Mouse (Mus musculus): Measurements from ENCODE around the gene Ndufaf3. TPM values are rescaled to one million over a fixed set of nuclear protein-coding genes. Genes with fewer than 3 reads are reported as not detected.
"Not testable (repeated sequence)": the region's sequence is repeated elsewhere in the genome, so short reads cannot be mapped to it uniquely, and the experiment has no call there.

Gene Ndufaf3
- 55.8 and 60.2 TPM in 2 replicates for polyA plus RNA-seq (2015; fragmentation: Nextera tagmentation; extraction: Ambion mirVana)

- H3K4me3 ChIP-seq (ENCODE audit: low read length): peak within 1 kb of the TSS; percentile 82
- peak within 1 kb of the TSS; percentile 98 for H3K4me2 ChIP-seq (ENCODE audit: low read depth, low read length)
- ATAC-seq (ENCODE audit: low read depth): peak; percentile 91
- WGBS: under 1% methylated on average over 72 of the region's 73 CpGs
- no peaks in the 10 kb centered on the region for H3K9me3 ChIP-seq (ENCODE audit: control insufficient read depth, low read length)
- no peaks in the 10 kb centered on the region for H3K27me3 ChIP-seq (ENCODE audit: control insufficient read depth, insufficient read depth, low read depth, low read length)
- peaks cover 26% of the 10 kb centered on the region for H3K36me3 ChIP-seq (ENCODE audit: control insufficient read depth, insufficient read depth, low read length)
- peak within 1 kb of the TSS; percentile 97 for H3K27ac ChIP-seq (ENCODE audit: low read length)
- peaks cover 24% of the 10 kb centered on the region for H3K4me1 ChIP-seq (replicated peaks; ENCODE audit: control insufficient read depth, insufficient read depth, low read length)
- H3K9ac ChIP-seq (ENCODE audit: low read length): peak within 1 kb of the TSS; percentile 87
These were observed at the start of gene Ndufaf3 for GRCm38 (mm10) chr9:108566815-108567776. TSS of gene Ndufaf3 (minus strand) at chr9:108567434.

DNA sequence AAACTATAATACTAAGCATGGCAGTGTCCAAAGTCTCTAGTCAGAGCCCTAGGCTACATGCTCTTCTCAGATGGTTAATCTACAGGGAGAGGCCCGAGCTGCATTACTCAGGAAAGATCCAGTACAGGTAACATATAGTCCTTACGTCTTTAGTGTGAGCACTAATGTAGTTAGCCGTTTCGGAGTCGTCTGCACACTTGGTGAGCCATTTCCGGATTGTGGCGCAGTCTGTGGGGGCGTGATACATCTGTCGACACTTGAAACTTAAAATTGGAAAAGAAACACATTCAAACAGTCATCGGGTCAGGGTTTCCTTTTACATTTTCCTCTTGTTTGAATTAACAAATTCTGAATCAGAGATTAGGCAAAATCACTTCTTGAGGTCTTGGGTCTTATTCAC lies 44.3 kb upstream of the Ndufaf3 start:
- Histone ChIP-seq H3K4me1 (replicated peaks; ENCODE audit: control insufficient read depth, insufficient read depth, low read length) (no peaks in the 10 kb centered on the region), H3K4me2 (ENCODE audit: low read depth, low read length) (no peak overlapping the region), H3K4me3 (ENCODE audit: low read length) (no peak overlapping the region), H3K36me3 (ENCODE audit: control insufficient read depth, insufficient read depth, low read length) (peaks cover 49% of the 10 kb centered on the region), H3K9ac (ENCODE audit: low read length) (no peak overlapping the region), H3K27ac (ENCODE audit: low read length) (no peak overlapping the region), H3K9me3 (ENCODE audit: control insufficient read depth, low read length) (no peaks in the 10 kb centered on the region), H3K27me3 (ENCODE audit: control insufficient read depth, insufficient read depth, low read depth, low read length) (no peaks in the 10 kb centered on the region)
- WGBS: 91% methylated on average over 10 of the region's 10 CpGs
- no peak for ATAC-seq (ENCODE audit: low read depth)

- no peak overlapping the region for H3K9ac ChIP-seq (ENCODE audit: low read length)
- WGBS: 88% methylated on average over 4 of the region's 4 CpGs
- peaks cover 54% of the 10 kb centered on the region for H3K36me3 ChIP-seq (ENCODE audit: control insufficient read depth, insufficient read depth, low read length)
- no peaks in the 10 kb centered on the region for H3K27me3 ChIP-seq (ENCODE audit: control insufficient read depth, insufficient read depth, low read depth, low read length)
- H3K9me3 ChIP-seq (ENCODE audit: control insufficient read depth, low read length): no peaks in the 10 kb centered on the region
- no peak overlapping the region for H3K4me3 ChIP-seq (ENCODE audit: low read length)
- H3K4me1 ChIP-seq (replicated peaks; ENCODE audit: control insufficient read depth, insufficient read depth, low read length): no peaks in the 10 kb centered on the region
- no peak for ATAC-seq (ENCODE audit: low read depth)
- no peak overlapping the region for H3K4me2 ChIP-seq (ENCODE audit: low read depth, low read length)
- H3K27ac ChIP-seq (ENCODE audit: low read length): no peak overlapping the region
These were observed 41.7 kb upstream of the Ndufaf3 start for GRCm38 (mm10) chr9:108608889-108609288.

GRCm38 (mm10) chr9:108607929-108608328 lies 40.7 kb upstream of the Ndufaf3 start:
- not testable (repeated sequence) for H3K27ac ChIP-seq (ENCODE audit: low read length); H3K4me1 ChIP-seq (replicated peaks; ENCODE audit: control insufficient read depth, insufficient read depth, low read length); H3K4me2 ChIP-seq (ENCODE audit: low read depth, low read length); H3K9ac ChIP-seq (ENCODE audit: low read length); H3K4me3 ChIP-seq (ENCODE audit: low read length); H3K27me3 ChIP-seq (ENCODE audit: control insufficient read depth, insufficient read depth, low read depth, low read length); H3K9me3 ChIP-seq (ENCODE audit: control insufficient read depth, low read length); ATAC-seq (ENCODE audit: low read depth)
- H3K36me3 ChIP-seq (ENCODE audit: control insufficient read depth, insufficient read depth, low read length): peaks cover 62% of the 10 kb centered on the region
- 75% methylated on average over 5 of the region's 5 CpGs for WGBS

DNA sequence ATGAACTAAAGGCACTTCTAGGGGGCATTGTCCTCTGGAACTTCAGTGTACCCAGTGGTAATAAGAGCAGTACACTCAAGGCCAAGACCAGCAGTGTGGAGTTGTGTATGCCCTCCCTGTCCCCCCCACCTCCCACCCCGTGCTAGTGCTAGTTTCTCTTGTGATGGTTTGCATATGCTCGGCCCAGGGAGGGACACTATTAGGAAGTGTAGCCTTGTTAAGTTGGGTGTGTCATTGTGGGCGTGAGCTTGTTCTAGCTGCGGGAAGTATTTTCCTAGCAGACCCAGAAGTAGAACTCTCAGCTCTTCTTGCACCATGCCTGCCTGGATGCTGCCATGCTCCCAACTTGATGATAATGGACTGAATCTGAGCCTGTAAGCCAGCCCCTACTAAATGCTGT lies 34.8 kb upstream of the Ndufaf3 start:
- H3K4me1 ChIP-seq (replicated peaks; ENCODE audit: control insufficient read depth, insufficient read depth, low read length): peaks cover 5% of the 10 kb centered on the region
- H3K9me3 ChIP-seq (ENCODE audit: control insufficient read depth, low read length): no peaks in the 10 kb centered on the region
- H3K27ac ChIP-seq (ENCODE audit: low read length): no peak overlapping the region
- no peaks in the 10 kb centered on the region for H3K27me3 ChIP-seq (ENCODE audit: control insufficient read depth, insufficient read depth, low read depth, low read length)
- H3K4me3 ChIP-seq (ENCODE audit: low read length): no peak overlapping the region
- H3K4me2 ChIP-seq (ENCODE audit: low read depth, low read length): no peak overlapping the region
- WGBS: 73% methylated on average over 4 of the region's 4 CpGs
- H3K9ac ChIP-seq (ENCODE audit: low read length): no peak overlapping the region
- peaks cover 29% of the 10 kb centered on the region for H3K36me3 ChIP-seq (ENCODE audit: control insufficient read depth, insufficient read depth, low read length)
- no peak for ATAC-seq (ENCODE audit: low read depth)

- H3K9me3 ChIP-seq (ENCODE audit: control insufficient read depth, low read length): no peaks in the 10 kb centered on the region
- H3K4me2 ChIP-seq (ENCODE audit: low read depth, low read length): no peak overlapping the region
- peaks cover 15% of the 10 kb centered on the region for H3K36me3 ChIP-seq (ENCODE audit: control insufficient read depth, insufficient read depth, low read length)
- 30% methylated on average over 2 of the region's 2 CpGs for WGBS
- H3K27me3 ChIP-seq (ENCODE audit: control insufficient read depth, insufficient read depth, low read depth, low read length): no peaks in the 10 kb centered on the region
- H3K4me3 ChIP-seq (ENCODE audit: low read length): no peak overlapping the region
- no peak for ATAC-seq (ENCODE audit: low read depth)
- H3K4me1 ChIP-seq (replicated peaks; ENCODE audit: control insufficient read depth, insufficient read depth, low read length): peaks cover 11% of the 10 kb centered on the region
- no peak overlapping the region for H3K27ac ChIP-seq (ENCODE audit: low read length)
- H3K9ac ChIP-seq (ENCODE audit: low read length): no peak overlapping the region
These were observed 32.8 kb upstream of the Ndufaf3 start for GRCm38 (mm10) chr9:108600011-108600410.

- Histone ChIP-seq H3K27ac (ENCODE audit: low read length) (no peak overlapping the region), H3K4me2 (ENCODE audit: low read depth, low read length) (no peak overlapping the region), H3K27me3 (ENCODE audit: control insufficient read depth, insufficient read depth, low read depth, low read length) (no peaks in the 10 kb centered on the region), H3K4me1 (replicated peaks; ENCODE audit: control insufficient read depth, insufficient read depth, low read length) (peaks cover 11% of the 10 kb centered on the region), H3K4me3 (ENCODE audit: low read length) (no peak overlapping the region), H3K9ac (ENCODE audit: low read length) (no peak overlapping the region), H3K36me3 (ENCODE audit: control insufficient read depth, insufficient read depth, low read length) (peaks cover 11% of the 10 kb centered on the region), H3K9me3 (ENCODE audit: control insufficient read depth, low read length) (no peaks in the 10 kb centered on the region)
- no peak for ATAC-seq (ENCODE audit: low read depth)
- 68% methylated on average over 4 of the region's 4 CpGs for WGBS
These were observed 31.9 kb upstream of the Ndufaf3 start for GRCm38 (mm10) chr9:108599021-108599566.

- peak; percentile 88 for ATAC-seq (ENCODE audit: low read depth)
- peak within 1 kb of the TSS; percentile 80 for H3K9ac ChIP-seq (ENCODE audit: low read length)
- H3K4me3 ChIP-seq (ENCODE audit: low read length): peak within 1 kb of the TSS; percentile 85
- 1% methylated on average over 59 of the region's 69 CpGs for WGBS
- H3K27me3 ChIP-seq (ENCODE audit: control insufficient read depth, insufficient read depth, low read depth, low read length): no peaks in the 10 kb centered on the region
- no peaks in the 10 kb centered on the region for H3K36me3 ChIP-seq (ENCODE audit: control insufficient read depth, insufficient read depth, low read length)
- no peaks in the 10 kb centered on the region for H3K9me3 ChIP-seq (ENCODE audit: control insufficient read depth, low read length)
- H3K4me2 ChIP-seq (ENCODE audit: low read depth, low read length): peak within 1 kb of the TSS; percentile 92
- no peak within 1 kb of the TSS for H3K27ac ChIP-seq (ENCODE audit: low read length)
- peaks cover 11% of the 10 kb centered on the region for H3K4me1 ChIP-seq (replicated peaks; ENCODE audit: control insufficient read depth, insufficient read depth, low read length)
These were observed 29.9 kb upstream of the Ndufaf3 start, which contains the start of gene P4htm for GRCm38 (mm10) chr9:108596998-108597764. TSS of gene P4htm (minus strand) at chr9:108597667.

DNA sequence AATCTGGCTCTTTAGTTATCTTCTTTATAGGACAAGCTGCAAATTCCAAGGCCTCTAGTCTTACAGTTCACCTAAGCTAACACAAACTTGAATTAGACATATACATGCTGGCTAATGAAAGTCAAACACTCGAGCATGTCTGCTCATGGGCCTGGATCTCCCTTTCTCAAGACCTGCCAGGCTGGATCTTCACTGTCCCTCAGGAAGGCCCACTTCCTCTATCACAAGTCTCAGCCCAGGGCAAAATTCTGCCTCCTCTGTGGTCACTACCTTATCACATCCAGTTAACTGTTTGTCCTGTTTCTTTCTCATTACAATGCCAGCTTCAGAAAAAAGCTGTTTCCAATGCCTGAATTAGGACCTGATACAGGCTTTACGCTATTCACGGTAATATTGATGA lies 27.1 kb upstream of the Ndufaf3 start:
- Histone ChIP-seq H3K27ac (ENCODE audit: low read length) (no peak overlapping the region), H3K4me3 (ENCODE audit: low read length) (no peak overlapping the region), H3K36me3 (ENCODE audit: control insufficient read depth, insufficient read depth, low read length) (no peaks in the 10 kb centered on the region), H3K4me1 (replicated peaks; ENCODE audit: control insufficient read depth, insufficient read depth, low read length) (peaks cover 11% of the 10 kb centered on the region), H3K27me3 (ENCODE audit: control insufficient read depth, insufficient read depth, low read depth, low read length) (no peaks in the 10 kb centered on the region), H3K9ac (ENCODE audit: low read length) (no peak overlapping the region), H3K4me2 (ENCODE audit: low read depth, low read length) (no peak overlapping the region), H3K9me3 (ENCODE audit: control insufficient read depth, low read length) (no peaks in the 10 kb centered on the region)
- 75% methylated on average over 3 of the region's 3 CpGs for WGBS
- no peak for ATAC-seq (ENCODE audit: low read depth)

All from lung, embryonic 16.5 days (tissue).